ENCODE assay signal across 16 mouse cellular contexts in the genomic region with DNA sequence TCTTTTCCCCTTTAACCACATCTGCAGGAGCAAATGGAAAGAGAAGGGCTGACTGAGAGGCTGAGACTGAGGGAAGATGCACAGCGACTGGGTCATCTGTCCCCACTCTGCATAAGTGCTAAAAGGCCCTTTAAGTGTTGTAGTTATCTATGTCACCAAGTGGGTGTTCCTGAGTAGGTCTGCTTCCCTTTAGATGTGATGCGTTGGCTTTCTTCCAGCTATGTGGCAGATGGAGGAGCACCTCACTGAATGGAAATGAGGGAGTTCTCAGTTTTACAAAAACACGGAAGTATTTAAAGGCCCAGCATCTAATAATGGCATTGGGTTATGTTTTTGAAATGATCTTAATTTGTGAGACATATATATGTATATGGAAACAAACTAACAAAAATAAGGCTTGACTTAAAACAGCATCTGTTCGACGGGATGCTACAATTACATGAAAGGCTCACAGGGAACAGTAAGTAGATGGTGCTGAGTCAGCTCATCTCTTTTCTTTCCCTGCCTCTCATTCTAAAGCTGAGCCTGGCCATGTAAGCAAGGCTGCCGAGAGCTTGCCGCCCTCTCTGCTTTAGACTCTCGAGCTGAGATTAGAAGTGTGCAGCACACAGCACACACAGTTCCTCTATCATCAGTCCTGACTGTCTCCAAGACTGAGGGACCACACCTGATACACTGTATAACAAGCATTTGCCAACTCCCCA. TPM values are rescaled to one million over a fixed set of nuclear protein-coding genes. Genes with fewer than 3 reads are reported as not detected.
DNase-seq lines count a peak whose midpoint lies in the region; ATAC-seq and TF ChIP-seq lines count a peak whose summit lies in the region.
"Had no signal": no experiment of that assay in that cellular context is flagged by ENCODE, and none has a peak within 500 bp of the region (broad histone marks: within the 10 kb centered on the region; RNA-seq: fewer than 3 reads in every experiment).

No protein-coding gene starts in this region.

- no peak overlapping the region for H3K4me3 ChIP-seq in midbrain, embryonic 14.5 days (replicated peaks; ENCODE audit: low read depth, low read length)
- no peak overlapping the region for H3K4me3 ChIP-seq in midbrain, embryonic 16.5 days (ENCODE audit: low read depth, low read length)
- no peak overlapping the region for H3K4me3 ChIP-seq in hindbrain, embryonic 16.5 days (ENCODE audit: low read length)
- H3K4me3 ChIP-seq: embryonic facial prominence, embryonic 13.5 days; kidney, embryonic 15.5 days; limb, embryonic 10.5 days had no signal

- no peak overlapping the region for H3K27ac ChIP-seq in midbrain, embryonic 14.5 days (replicated peaks; ENCODE audit: low read depth, low read length)
- no peak overlapping the region for H3K27ac ChIP-seq in midbrain, embryonic 16.5 days (ENCODE audit: low read length)
- H3K27ac ChIP-seq in hindbrain, embryonic 16.5 days (ENCODE audit: low read depth, low read length) = peak overlapping the region; percentile 26; the same call in 1 of the 2 replicates
- H3K27ac ChIP-seq: embryonic facial prominence, embryonic 13.5 days; kidney, embryonic 15.5 days; limb, embryonic 10.5 days; liver, embryonic 14.5 days had no signal

- peak; percentile 51 for DNase-seq in cerebellum, adult 9-11 months
- DNase-seq in cerebellum, postnatal 4 days (ENCODE audit: low spot score in 2 of 2) = no peak
- peak; percentile 55 for DNase-seq in midbrain, embryonic 14.5 days
- peak; percentile 84 for DNase-seq in brain, embryonic 14.5 days (ENCODE audit: low read depth)
- DNase-seq in urinary bladder, adult 2 months (ENCODE audit: low spot score) = no peak
- no peak for DNase-seq in adrenal gland, adult 8-10 months
- DNase-seq: adrenal gland, postnatal 14 days; gastrocnemius, postnatal 36 days; lung, postnatal 10 days; thymus, adult 18-20 months had no signal

- no peaks in the 10 kb centered on the region for H3K4me1 ChIP-seq in midbrain, embryonic 14.5 days (ENCODE audit: control insufficient read depth, insufficient read depth, low read length)
- H3K4me1 ChIP-seq in midbrain, embryonic 16.5 days (ENCODE audit: control insufficient read depth, insufficient read depth, low read length) = no peaks in the 10 kb centered on the region
- no peaks in the 10 kb centered on the region for H3K4me1 ChIP-seq in hindbrain, embryonic 16.5 days (ENCODE audit: control insufficient read depth, insufficient read depth, low read depth, low read length)
- H3K4me1 ChIP-seq: embryonic facial prominence, embryonic 13.5 days; kidney, embryonic 15.5 days; limb, embryonic 10.5 days had no signal

- H3K9me3 ChIP-seq in midbrain, embryonic 14.5 days (ENCODE audit: control insufficient read depth, low read length) = no peaks in the 10 kb centered on the region
- H3K9me3 ChIP-seq in midbrain, embryonic 16.5 days (replicated peaks; ENCODE audit: control insufficient read depth, low read length, poor library complexity, severe bottlenecking) = no peaks in the 10 kb centered on the region
- no peaks in the 10 kb centered on the region for H3K9me3 ChIP-seq in hindbrain, embryonic 16.5 days (ENCODE audit: control insufficient read depth, low read length)
- H3K9me3 ChIP-seq: embryonic facial prominence, embryonic 13.5 days; kidney, embryonic 15.5 days; limb, embryonic 10.5 days had no signal

- H3K9ac ChIP-seq in midbrain, embryonic 14.5 days (replicated peaks; ENCODE audit: low read length) = no peak overlapping the region
- no peak overlapping the region for H3K9ac ChIP-seq in midbrain, embryonic 16.5 days (ENCODE audit: low read depth, low read length)
- H3K9ac ChIP-seq in hindbrain, embryonic 16.5 days (ENCODE audit: low read depth, low read length) = no peak overlapping the region
- H3K9ac ChIP-seq: embryonic facial prominence, embryonic 13.5 days; kidney, embryonic 15.5 days; liver, embryonic 14.5 days had no signal

- ATAC-seq in midbrain, embryonic 14.5 days (ENCODE audit: low FRiP score, low TSS enrichment) = no peak
- ATAC-seq in midbrain, embryonic 16.5 days = no peak
- 0 out of 2 replicates have a peak, but pooled peaks have one; percentile 34 for ATAC-seq in hindbrain, embryonic 16.5 days

- TF ChIP-seq CTCF in brain, embryonic 14.5 days (IDR thresholded peaks at IDR 0.05; ENCODE audit: borderline replicate concordance, extremely low read depth, insufficient read depth, insufficient read length) = no peak

- TF ChIP-seq POLR2A in brain, embryonic 14.5 days (IDR thresholded peaks at IDR 0.05; ENCODE audit: borderline replicate concordance, extremely low read depth, insufficient read depth, insufficient read length, poor library complexity, severe bottlenecking) = no peak

- 78% methylated on average over 8 of the region's 8 CpGs for WGBS in midbrain, embryonic 14.5 days
- 73% methylated on average over 8 of the region's 8 CpGs for WGBS in midbrain, embryonic 16.5 days
- WGBS in hindbrain, embryonic 16.5 days = 64% methylated on average over 8 of the region's 8 CpGs

- H3K4me2 ChIP-seq in midbrain, embryonic 14.5 days (ENCODE audit: low read length) = no peak overlapping the region
- H3K4me2 ChIP-seq in midbrain, embryonic 16.5 days (ENCODE audit: low read length) = no peak overlapping the region
- H3K4me2 ChIP-seq in hindbrain, embryonic 16.5 days (ENCODE audit: low read length) = no peak overlapping the region
- H3K4me2 ChIP-seq: embryonic facial prominence, embryonic 13.5 days; kidney, embryonic 15.5 days had no signal

- peaks cover 55% of the 10 kb centered on the region for H3K36me3 ChIP-seq in midbrain, embryonic 14.5 days (ENCODE audit: control insufficient read depth, insufficient read depth, low read length)
- H3K36me3 ChIP-seq in midbrain, embryonic 16.5 days (ENCODE audit: control insufficient read depth, insufficient read depth, low read length) = peaks cover 18% of the 10 kb centered on the region
- peaks cover 21% of the 10 kb centered on the region for H3K36me3 ChIP-seq in hindbrain, embryonic 16.5 days (ENCODE audit: control insufficient read depth, insufficient read depth, low read length)

- no peaks in the 10 kb centered on the region for H3K27me3 ChIP-seq in midbrain, embryonic 14.5 days (ENCODE audit: control insufficient read depth, insufficient read depth, low read length)
- H3K27me3 ChIP-seq in midbrain, embryonic 16.5 days (ENCODE audit: control insufficient read depth, insufficient read depth, low read depth, low read length) = no peaks in the 10 kb centered on the region
- no peaks in the 10 kb centered on the region for H3K27me3 ChIP-seq in hindbrain, embryonic 16.5 days (replicated peaks; ENCODE audit: control insufficient read depth, insufficient read depth, low read length)
- H3K27me3 ChIP-seq: embryonic facial prominence, embryonic 13.5 days; kidney, embryonic 15.5 days had no signal

RNA-seq across cellular contexts. Expression of a gene that starts 48.1 kb away (rescaled TPM):
- 61.8 and 73.0 TPM in 2 replicates for polyA plus RNA-seq in midbrain, embryonic 14.5 days (2014; fragmentation: Nextera tagmentation; extraction: Ambion mirVana)
- 78.0 and 82.7 TPM in 2 replicates for polyA plus RNA-seq in midbrain, embryonic 16.5 days (2015; fragmentation: Nextera tagmentation; extraction: Ambion mirVana)
- 58.9 and 60.9 TPM in 2 replicates for polyA plus RNA-seq in brain, embryonic 14.5 days (2012; rRNA removed)
- 75.6 and 79.5 TPM in 2 replicates for polyA plus RNA-seq in hindbrain, embryonic 16.5 days (2015; fragmentation: Nextera tagmentation; extraction: Ambion mirVana)
- 73.0 and 73.1 TPM in 2 replicates for polyA plus RNA-seq in urinary bladder, adult 2 months (2012; rRNA removed)
- 10 to 100 TPM; 49.5 to 64.9 (median 56.5) TPM for total RNA-seq in adrenal gland, adult 8-10 months (2022)

Comparison
In these comparisons a context has a peak if more than half of its experiments do, and no peak if none do; other contexts are left out.
1. DNase-seq: peak in cerebellum, adult 9-11 months (single experiment), midbrain, embryonic 14.5 days (single experiment) and brain, embryonic 14.5 days (single experiment); none in cerebellum, postnatal 4 days (0 of 2), urinary bladder, adult 2 months (single experiment) and adrenal gland, adult 8-10 months (single experiment).